Mouse (Mus musculus): ENCODE measurements at regions not wholly inside any gene's neighbourhood (a gene's known extent, or its start where the extent isn't known, plus 50 kb on each side); places are given as distances from the start of the nearest gene placed in this dataset.

- no peak for DNase-seq (ENCODE audit: extremely low spot score)
Measured at GRCm38 (mm10) chr8:86360283-86360682, 220.2 kb downstream of the Abcc12 start.

- peak; percentile 20 for DNase-seq (ENCODE audit: extremely low spot score)
Measured at GRCm38 (mm10) chr8:86359518-86359917, 221.0 kb downstream of the Abcc12 start.

GRCm38 (mm10) chr8:86353816-86354215 lies 226.7 kb downstream of the Abcc12 start:
- DNase-seq (ENCODE audit: extremely low spot score), result no peak

- no peak for DNase-seq (ENCODE audit: extremely low spot score)
Measured at GRCm38 (mm10) chr8:86351545-86352190, 228.8 kb downstream of the Abcc12 start.

- DNase-seq (ENCODE audit: extremely low spot score), result no peak
Measured at GRCm38 (mm10) chr8:86350128-86350527, 230.4 kb downstream of the Abcc12 start.

- DNase-seq (ENCODE audit: extremely low spot score), result no peak
Measured at GRCm38 (mm10) chr8:86342016-86342684, 238.3 kb downstream of the Abcc12 start.

GRCm38 (mm10) chr8:86338574-86339264 lies 241.8 kb downstream of the Abcc12 start:
- DNase-seq (ENCODE audit: extremely low spot score), result no peak

- no peak for DNase-seq (ENCODE audit: extremely low spot score)
Measured at GRCm38 (mm10) chr8:86331383-86331782, 249.1 kb downstream of the Abcc12 start.

- no peak for DNase-seq (ENCODE audit: extremely low spot score)
Measured at GRCm38 (mm10) chr8:86328626-86329025, 251.9 kb downstream of the Abcc12 start.

- no peak for DNase-seq (ENCODE audit: extremely low spot score)
Measured at GRCm38 (mm10) chr8:86327982-86328381, 252.5 kb downstream of the Abcc12 start.

- no peak for DNase-seq (ENCODE audit: extremely low spot score)
Measured at GRCm38 (mm10) chr8:86325040-86325439, 255.4 kb downstream of the Abcc12 start.

GRCm38 (mm10) chr8:86324542-86324941 lies 255.9 kb downstream of the Abcc12 start:
- DNase-seq (ENCODE audit: extremely low spot score), result no peak

- DNase-seq (ENCODE audit: extremely low spot score), result no peak
Measured at GRCm38 (mm10) chr8:86323823-86324222, 256.7 kb downstream of the Abcc12 start.

GRCm38 (mm10) chr8:86322494-86322893 lies 258.0 kb downstream of the Abcc12 start:
- DNase-seq (ENCODE audit: extremely low spot score), result no peak

GRCm38 (mm10) chr8:86320938-86321337 lies 259.5 kb downstream of the Abcc12 start:
- no peak for DNase-seq (ENCODE audit: extremely low spot score)

- no peak for DNase-seq (ENCODE audit: extremely low spot score)
Measured at GRCm38 (mm10) chr8:86318531-86318930, 262.0 kb downstream of the Abcc12 start.

- no peak for DNase-seq (ENCODE audit: extremely low spot score)
Measured at GRCm38 (mm10) chr8:86316236-86316635, 264.2 kb downstream of the Abcc12 start.

GRCm38 (mm10) chr8:86309460-86309859 lies 271.0 kb downstream of the Abcc12 start:
- DNase-seq (ENCODE audit: extremely low spot score), result no peak

- DNase-seq (ENCODE audit: extremely low spot score), result no peak
Measured at GRCm38 (mm10) chr8:86307339-86307738, 273.1 kb downstream of the Abcc12 start.

- no peak for DNase-seq (ENCODE audit: extremely low spot score)
Measured at GRCm38 (mm10) chr8:86301885-86302509, 278.5 kb downstream of the Abcc12 start.

- DNase-seq (ENCODE audit: extremely low spot score), result no peak
Measured at GRCm38 (mm10) chr8:86288713-86289384, 291.6 kb downstream of the Abcc12 start.

- DNase-seq (ENCODE audit: extremely low spot score), result no peak
Measured at GRCm38 (mm10) chr8:86282922-86283321, 297.6 kb downstream of the Abcc12 start.

Measured in embryo, embryonic 9.5 days (tissue).